Mouse (Mus musculus) hindbrain, embryonic 14.5 days (tissue): Measurements from ENCODE around the gene Btbd16. TPM values are rescaled to one million over a fixed set of nuclear protein-coding genes. Genes with fewer than 3 reads are reported as not detected.

Experiments
- ATAC-seq: fragments of 200-750 bp; cut with Nextera tagmentation; 2 replicates; pipeline ENCODE4 v1.8.0; 2017; ENCODE audit warnings: moderate number of reproducible peaks, mild to moderate bottlenecking, moderate TSS enrichment, moderate library complexity; ENCODE audit not compliant: low FRiP score
- DNase-seq: peaks from one replicate; pipeline ENCODE4 v3.0.0-alpha.2; 2015; ENCODE audit warnings: low spot score
- H3K27ac ChIP-seq: fragments of 300-500 bp; sonication (generic); 2 replicates; pipeline ENCODE4 v1.5.1; 2014; ENCODE audit warnings: mild to moderate bottlenecking, moderate library complexity
- H3K27me3 ChIP-seq: fragments of 300-500 bp; sonication (generic); 2 replicates; pipeline ENCODE4 v1.6.1; 2014; ENCODE audit warnings: mild to moderate bottlenecking, low read length, mixed read lengths; ENCODE audit not compliant: control insufficient read depth, insufficient read depth
- H3K36me3 ChIP-seq: fragments of 300-500 bp; sonication (generic); replicated peaks from 2 replicates; pipeline ENCODE4 v1.6.1; 2014; ENCODE audit not compliant: control insufficient read depth, insufficient read depth
- H3K4me1 ChIP-seq: fragments of 300-500 bp; sonication (generic); replicated peaks from 2 replicates; pipeline ENCODE4 v1.6.1; 2014; ENCODE audit warnings: antibody characterized with exemption, low read length, mixed read lengths; ENCODE audit not compliant: control insufficient read depth, insufficient read depth
- H3K4me2 ChIP-seq: fragments of 300-500 bp; sonication (generic); replicated peaks from 2 replicates; pipeline ENCODE4 v1.6.1; 2014; ENCODE audit warnings: mild to moderate bottlenecking, moderate library complexity
- H3K4me3 ChIP-seq: fragments of 300-500 bp; sonication (generic); replicated peaks from 2 replicates; pipeline ENCODE4 v1.5.1; 2014; ENCODE audit warnings: mild to moderate bottlenecking, low read length
- H3K9ac ChIP-seq: fragments of 300-500 bp; sonication (generic); 2 replicates; pipeline ENCODE4 v1.6.1; 2014
- H3K9me3 ChIP-seq: fragments of 300-500 bp; sonication (generic); 2 replicates; pipeline ENCODE4 v1.6.1; 2016; ENCODE audit warnings: low read length; ENCODE audit not compliant: control insufficient read depth
- WGBS: fragments of 180-500 bp; shearing (Covaris S2); extraction: QIAGEN DNeasy Blood & Tissue Kit; methylation state at CpG from one replicate; pipeline ENCODE4 v1.1.7; 2014; 5-methylcytosine and 5-hydroxymethylcytosine counted together
- polyA plus RNA-seq: library from polyadenylated mRNA; unstranded; fragments of >200 nt; fragmentation: Nextera tagmentation; extraction: Ambion mirVana; gene quantifications from 2 replicates; pipeline ENCODE4 v1.2.1, GENCODE M21; 2014

Btbd16 gene
- polyA plus RNA-seq, 1 experiment from 2014 or later: not detected

- Histone ChIP-seq H3K4me3 (no peak overlapping the region), H3K36me3 (peaks cover 50% of the 10 kb centered on the region), H3K9me3 (no peaks in the 10 kb centered on the region), H3K27ac (no peak overlapping the region), H3K27me3 (no peaks in the 10 kb centered on the region), H3K4me2 (no peak overlapping the region), H3K4me1 (no peaks in the 10 kb centered on the region), H3K9ac (no peak overlapping the region)
- ATAC-seq (no peak), DNase-seq (no peak)
- WGBS: 95% methylated on average over 17 of the region's 17 CpGs
Measured at GRCm38 (mm10) chr7:130764160-130764559, 9.7 kb upstream of the Btbd16 start.

- H3K4me2 ChIP-seq: no peak overlapping the region
- no peaks in the 10 kb centered on the region for H3K4me1 ChIP-seq
- no peak overlapping the region for H3K27ac ChIP-seq
- H3K27me3 ChIP-seq: no peaks in the 10 kb centered on the region
- ATAC-seq: no peak
- no peaks in the 10 kb centered on the region for H3K9me3 ChIP-seq
- peaks cover 26% of the 10 kb centered on the region for H3K36me3 ChIP-seq
- 76% methylated on average over 30 of the region's 30 CpGs for WGBS
- no peak overlapping the region for H3K9ac ChIP-seq
- no peak overlapping the region for H3K4me3 ChIP-seq
- DNase-seq: no peak
Measured at GRCm38 (mm10) chr7:130766411-130767170, 7.3 kb upstream of the Btbd16 start.

- DNase-seq: no peak
- H3K9ac ChIP-seq: no peak overlapping the region
- no peak for ATAC-seq
- H3K4me3 ChIP-seq: no peak overlapping the region
- no peak overlapping the region for H3K4me2 ChIP-seq
- no peak overlapping the region for H3K27ac ChIP-seq
- no peaks in the 10 kb centered on the region for H3K4me1 ChIP-seq
- no peaks in the 10 kb centered on the region for H3K9me3 ChIP-seq
- H3K27me3 ChIP-seq: no peaks in the 10 kb centered on the region
- H3K36me3 ChIP-seq: peaks cover 23% of the 10 kb centered on the region
- 89% methylated on average over 4 of the region's 4 CpGs for WGBS
Measured at GRCm38 (mm10) chr7:130768151-130768550, 5.7 kb upstream of the Btbd16 start.

- peaks cover 6% of the 10 kb centered on the region for H3K36me3 ChIP-seq
- 26% methylated on average over 3 of the region's 3 CpGs for WGBS
- H3K27me3 ChIP-seq: no peaks in the 10 kb centered on the region
- H3K4me3 ChIP-seq: no peak overlapping the region
- no peak overlapping the region for H3K4me2 ChIP-seq
- H3K9me3 ChIP-seq: no peaks in the 10 kb centered on the region
- DNase-seq (peak; percentile 93), ATAC-seq (peak; percentile 46; the same call in 1 of the 2 replicates)
- H3K9ac ChIP-seq: no peak overlapping the region
- H3K27ac ChIP-seq: no peak overlapping the region
- no peaks in the 10 kb centered on the region for H3K4me1 ChIP-seq
Measured at GRCm38 (mm10) chr7:130770707-130771106, 3.2 kb upstream of the Btbd16 start.

GRCm38 (mm10) chr7:130773171-130773830 lies 568 bp upstream of the Btbd16 start:
- Histone ChIP-seq H3K27ac (no peak overlapping the region), H3K9me3 (no peaks in the 10 kb centered on the region), H3K36me3 (no peaks in the 10 kb centered on the region), H3K9ac (no peak overlapping the region), H3K27me3 (no peaks in the 10 kb centered on the region), H3K4me1 (no peaks in the 10 kb centered on the region), H3K4me3 (no peak overlapping the region), H3K4me2 (no peak overlapping the region)
- 65% methylated on average over 11 of the region's 11 CpGs for WGBS
- ATAC-seq (no peak), DNase-seq (no peak)

GRCm38 (mm10) chr7:130780866-130781419 lies 7.1 kb downstream of the Btbd16 start:
- no peaks in the 10 kb centered on the region for H3K36me3 ChIP-seq
- no peak for DNase-seq
- no peaks in the 10 kb centered on the region for H3K9me3 ChIP-seq
- H3K27ac ChIP-seq: no peak overlapping the region
- WGBS: 81% methylated on average over 5 of the region's 5 CpGs
- no peak for ATAC-seq
- no peak overlapping the region for H3K9ac ChIP-seq
- no peaks in the 10 kb centered on the region for H3K4me1 ChIP-seq
- no peak overlapping the region for H3K4me2 ChIP-seq
- no peaks in the 10 kb centered on the region for H3K27me3 ChIP-seq
- H3K4me3 ChIP-seq: no peak overlapping the region

GRCm38 (mm10) chr7:130782501-130783050 lies 8.7 kb downstream of the Btbd16 start:
- no peak for ATAC-seq
- no peaks in the 10 kb centered on the region for H3K36me3 ChIP-seq
- H3K9me3 ChIP-seq: no peaks in the 10 kb centered on the region
- no peaks in the 10 kb centered on the region for H3K27me3 ChIP-seq
- H3K4me2 ChIP-seq: no peak overlapping the region
- no peak overlapping the region for H3K4me3 ChIP-seq
- H3K9ac ChIP-seq: no peak overlapping the region
- H3K4me1 ChIP-seq: no peaks in the 10 kb centered on the region
- DNase-seq: no peak
- H3K27ac ChIP-seq: no peak overlapping the region
- 87% methylated on average over 5 of the region's 5 CpGs for WGBS

GRCm38 (mm10) chr7:130785923-130786575 lies 12.2 kb downstream of the Btbd16 start:
- ATAC-seq (no peak), DNase-seq (no peak)
- Histone ChIP-seq H3K9ac (no peak overlapping the region), H3K4me3 (no peak overlapping the region), H3K4me1 (no peaks in the 10 kb centered on the region), H3K36me3 (no peaks in the 10 kb centered on the region), H3K27me3 (no peaks in the 10 kb centered on the region), H3K4me2 (no peak overlapping the region), H3K27ac (no peak overlapping the region), H3K9me3 (no peaks in the 10 kb centered on the region)
- WGBS: 76% methylated on average over 12 of the region's 12 CpGs

- Histone ChIP-seq H3K36me3 (no peaks in the 10 kb centered on the region), H3K27ac (no peak overlapping the region), H3K9ac (no peak overlapping the region), H3K4me2 (no peak overlapping the region), H3K4me3 (no peak overlapping the region), H3K4me1 (no peaks in the 10 kb centered on the region), H3K27me3 (no peaks in the 10 kb centered on the region), H3K9me3 (no peaks in the 10 kb centered on the region)
- WGBS: 86% methylated on average over 5 of the region's 5 CpGs
- ATAC-seq (no peak), DNase-seq (no peak)
Measured at GRCm38 (mm10) chr7:130786708-130787107, 12.8 kb downstream of the Btbd16 start.
